Mouse (Mus musculus): ENCODE data around the gene Bcar1.

The Bcar1 gene

DNA sequence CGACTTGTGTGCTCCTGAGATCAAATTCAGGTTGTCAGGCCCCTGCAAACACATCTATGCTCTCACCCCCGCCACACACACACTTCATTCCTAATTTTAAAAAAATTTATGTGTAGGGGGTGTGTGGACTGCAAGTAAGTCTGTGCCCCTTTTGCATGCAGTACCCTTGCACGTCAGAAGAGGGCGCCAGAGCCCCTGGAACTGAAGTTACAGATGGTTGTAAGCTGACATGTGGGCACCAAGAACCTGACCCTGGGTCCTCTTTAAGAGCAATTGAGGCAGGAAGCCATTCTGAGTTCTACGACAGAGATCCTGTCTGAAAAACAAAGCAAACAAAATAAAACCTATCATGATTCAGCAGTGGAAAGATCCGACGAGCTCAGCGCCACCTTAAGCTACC, 67.4 kb downstream of the Bcar1 start:
- DNase-seq (ENCODE audit: low read depth), result peak; percentile 24

DNA sequence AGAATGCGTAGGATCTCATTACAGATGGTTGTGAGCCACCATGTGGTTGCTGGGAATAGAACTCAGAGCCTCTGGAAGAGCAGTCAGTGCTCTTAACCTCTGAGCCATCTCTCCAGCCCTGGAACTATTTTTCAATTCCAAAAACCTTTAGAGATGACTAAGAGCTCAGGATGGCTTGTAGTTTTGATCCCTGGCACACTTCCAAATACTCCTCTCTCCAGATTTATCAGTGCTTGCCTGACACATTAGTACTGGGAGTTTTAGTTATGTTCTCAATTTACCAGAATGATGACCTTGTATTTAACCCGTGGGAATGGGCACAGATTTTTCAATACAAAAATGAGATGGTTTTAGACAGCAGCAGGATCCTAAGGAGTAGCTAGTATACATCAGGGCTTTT, 76.9 kb downstream of the Bcar1 start:
- peak; percentile 66 for DNase-seq (ENCODE audit: low read depth)

DNA sequence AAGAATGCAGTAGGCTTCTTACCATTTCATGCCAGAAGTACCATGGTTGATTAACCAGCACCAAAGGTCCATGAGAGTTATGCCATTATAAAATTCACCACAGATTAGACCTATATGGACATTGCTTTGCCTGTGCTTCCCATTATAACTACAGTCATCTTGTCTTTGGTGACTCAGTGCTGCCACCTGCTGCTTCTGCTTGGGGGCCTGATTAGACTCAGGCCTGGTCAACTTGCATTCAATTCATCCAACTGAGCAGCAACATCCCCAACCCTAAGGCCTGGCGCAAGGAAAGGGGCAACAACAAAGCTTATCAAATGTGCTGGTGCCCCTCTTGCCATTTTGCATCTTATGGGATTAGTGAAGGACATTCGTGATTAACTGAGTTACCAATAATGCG, 81.1 kb downstream of the Bcar1 start:
- peak; percentile 92 for DNase-seq (ENCODE audit: low read depth)

All from NIH3T3 (cell line).